Mouse (Mus musculus) thymus, adult 2 months (tissue): ENCODE measurements at regions not wholly inside any gene's neighbourhood (a gene's known extent, or its start where the extent isn't known, plus 50 kb on each side); places are given as distances from the start of the nearest gene placed in this dataset.

ENCODE experiments used
- DNase-seq: peaks from one replicate; pipeline ENCODE4 v3.0.0; 2021
- H3K27ac ChIP-seq: fragments of 200-500 bp; 2 replicates; pipeline ENCODE4 v1.5.1; 2012; ENCODE audit warnings: low read length, control low read depth; ENCODE audit not compliant: control insufficient read depth, insufficient read depth
- H3K27me3 ChIP-seq: fragments of 200-500 bp; 2 replicates; pipeline ENCODE4 v1.6.1; 2012; ENCODE audit warnings: mild to moderate bottlenecking, low read length, moderate library complexity, mixed read lengths; ENCODE audit not compliant: control insufficient read depth, insufficient read depth
- H3K36me3 ChIP-seq: fragments of 200-500 bp; 2 replicates; pipeline ENCODE4 v1.6.1; 2012; ENCODE audit warnings: mild to moderate bottlenecking, low read length, moderate library complexity; ENCODE audit not compliant: control insufficient read depth, insufficient read depth
- H3K4me1 ChIP-seq: fragments of 200-500 bp; replicated peaks from 2 replicates; pipeline ENCODE4 v1.6.1; 2012; ENCODE audit warnings: low read length; ENCODE audit not compliant: control insufficient read depth, insufficient read depth
- H3K4me3 ChIP-seq: fragments of 200-500 bp; 2 replicates; pipeline ENCODE4 v1.5.1; 2012; ENCODE audit warnings: mild to moderate bottlenecking, low read length, control low read depth, moderate library complexity; ENCODE audit not compliant: control insufficient read depth, insufficient read depth
- CTCF ChIP-seq: fragments of 200-500 bp; IDR thresholded peaks from 2 replicates; pipeline ENCODE4 v1.5.1; 2012; ENCODE audit warnings: mild to moderate bottlenecking, control low read depth, low read length, moderate library complexity, borderline replicate concordance; ENCODE audit not compliant: control insufficient read depth, poor library complexity, insufficient read depth; ENCODE audit errors: extremely low read depth
- POLR2A ChIP-seq: fragments of 200-500 bp; IDR thresholded peaks from 2 replicates; pipeline ENCODE4 v1.6.1; 2012; ENCODE audit warnings: mild to moderate bottlenecking, low read length, control low read depth, moderate library complexity; ENCODE audit not compliant: control insufficient read depth, poor library complexity, insufficient read depth; ENCODE audit errors: extremely low read depth
- whole genome bisulfite sequencing: fragments of 180-500 bp; shearing (Covaris S2); methylation state at CpG from one replicate; pipeline ENCODE4 v1.1.7; 2018; 5-methylcytosine and 5-hydroxymethylcytosine counted together

DNA sequence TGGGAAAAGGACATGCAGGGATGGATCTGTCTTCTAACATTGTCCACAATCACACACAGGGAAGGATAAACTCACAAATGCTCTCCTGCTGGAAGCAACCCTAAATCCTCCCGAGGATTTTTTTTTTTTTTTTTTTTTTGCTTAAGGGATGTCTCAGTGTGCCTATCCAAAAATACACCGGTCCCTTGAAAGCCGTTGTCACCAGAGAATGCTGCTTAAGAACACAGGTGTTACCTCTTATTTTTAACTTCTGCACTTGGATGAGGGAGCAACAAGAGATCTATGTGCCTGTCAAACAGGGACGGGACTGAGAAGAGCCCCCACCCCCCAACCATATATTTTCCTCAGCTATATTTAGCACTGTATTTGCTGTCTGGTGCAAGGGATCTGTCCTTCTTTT lies 375.8 kb downstream of the Tmem132b start:
- Histone ChIP-seq H3K36me3 (no peaks in the 10 kb centered on the region), H3K4me1 (no peaks in the 10 kb centered on the region), H3K27ac (no peak overlapping the region), H3K27me3 (no peaks in the 10 kb centered on the region), H3K4me3 (no peak overlapping the region)
- TF ChIP-seq POLR2A: no peak
- no peak for TF ChIP-seq CTCF
- 92% methylated on average over 4 of the region's 4 CpGs for WGBS
- no peak for DNase-seq

DNA sequence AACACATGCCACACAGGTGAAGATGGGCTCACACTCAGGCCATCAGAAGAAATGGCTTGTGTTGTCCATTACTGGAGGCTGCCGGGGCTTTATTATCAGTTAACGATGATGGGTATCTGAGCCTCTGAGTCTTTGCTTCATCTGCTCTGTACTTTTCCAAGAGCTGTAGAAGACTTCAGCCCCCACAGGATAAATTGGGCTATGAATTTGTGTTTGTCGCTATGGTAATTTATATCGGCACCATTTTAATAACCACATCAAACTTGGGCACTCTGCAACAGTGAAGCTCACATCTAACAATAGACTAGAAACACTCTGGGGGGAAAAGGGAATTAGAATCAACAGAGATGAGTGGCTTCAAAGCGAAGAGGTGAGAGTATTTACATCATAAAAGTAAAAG lies 376.3 kb downstream of the Tmem132b start:
- WGBS: 96% methylated on average over 5 of the region's 5 CpGs
- no peaks in the 10 kb centered on the region for H3K36me3 ChIP-seq
- H3K27ac ChIP-seq: no peak overlapping the region
- TF ChIP-seq CTCF: no peak
- no peak for TF ChIP-seq POLR2A
- no peaks in the 10 kb centered on the region for H3K4me1 ChIP-seq
- H3K27me3 ChIP-seq: no peaks in the 10 kb centered on the region
- no peak overlapping the region for H3K4me3 ChIP-seq
- DNase-seq: no peak

DNA sequence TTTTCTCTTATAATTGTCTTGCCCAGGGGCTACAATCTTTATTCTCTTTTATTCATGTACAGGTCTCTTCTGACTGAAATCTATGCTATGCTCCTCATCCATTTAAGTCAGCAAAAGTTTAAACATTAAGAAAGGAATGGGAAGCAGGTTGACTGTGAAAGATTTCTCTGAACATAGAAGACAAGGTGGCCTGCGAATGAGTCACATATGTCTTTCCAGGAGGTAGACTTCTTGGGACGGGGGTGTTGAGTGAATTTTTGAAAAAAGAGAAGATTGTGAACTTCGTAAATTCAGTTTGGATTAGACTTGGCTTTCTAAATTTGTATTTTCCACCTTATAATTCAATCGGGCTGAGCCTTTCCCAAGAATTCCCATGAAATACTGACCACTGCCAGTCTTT lies 384.3 kb downstream of the Tmem132b start:
- DNase-seq: no peak
- TF ChIP-seq POLR2A (no peak), CTCF (no peak)
- no peaks in the 10 kb centered on the region for H3K4me1 ChIP-seq
- H3K4me3 ChIP-seq: no peak overlapping the region
- 94% methylated on average over 4 of the region's 4 CpGs for WGBS
- H3K36me3 ChIP-seq: no peaks in the 10 kb centered on the region
- H3K27me3 ChIP-seq: no peaks in the 10 kb centered on the region
- no peak overlapping the region for H3K27ac ChIP-seq

DNA sequence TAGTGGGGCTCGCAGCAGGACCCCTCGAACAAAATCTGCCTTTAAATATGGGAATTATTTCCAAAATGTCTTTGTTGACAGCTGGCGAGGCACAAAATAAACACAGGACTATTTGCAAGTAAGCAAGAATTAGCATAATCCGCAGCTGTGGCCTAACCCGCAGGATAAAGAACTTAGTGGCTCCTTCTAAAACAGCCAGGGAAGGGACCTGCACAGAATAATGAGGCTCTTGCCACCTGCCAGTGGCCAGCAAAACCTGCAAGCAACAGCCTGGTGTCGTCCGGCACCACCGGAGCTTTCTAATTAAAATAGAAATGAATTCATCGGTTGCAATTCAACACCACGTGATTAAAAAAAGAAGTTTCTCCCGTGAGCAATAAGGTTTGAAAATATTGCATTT lies 389.4 kb downstream of the Tmem132b start:
- H3K27ac ChIP-seq: no peak overlapping the region
- TF ChIP-seq POLR2A (no peak), CTCF (no peak)
- 40% methylated on average over 11 of the region's 11 CpGs for WGBS
- no peak for DNase-seq
- H3K36me3 ChIP-seq: no peaks in the 10 kb centered on the region
- H3K27me3 ChIP-seq: no peaks in the 10 kb centered on the region
- H3K4me1 ChIP-seq: no peaks in the 10 kb centered on the region
- no peak overlapping the region for H3K4me3 ChIP-seq

DNA sequence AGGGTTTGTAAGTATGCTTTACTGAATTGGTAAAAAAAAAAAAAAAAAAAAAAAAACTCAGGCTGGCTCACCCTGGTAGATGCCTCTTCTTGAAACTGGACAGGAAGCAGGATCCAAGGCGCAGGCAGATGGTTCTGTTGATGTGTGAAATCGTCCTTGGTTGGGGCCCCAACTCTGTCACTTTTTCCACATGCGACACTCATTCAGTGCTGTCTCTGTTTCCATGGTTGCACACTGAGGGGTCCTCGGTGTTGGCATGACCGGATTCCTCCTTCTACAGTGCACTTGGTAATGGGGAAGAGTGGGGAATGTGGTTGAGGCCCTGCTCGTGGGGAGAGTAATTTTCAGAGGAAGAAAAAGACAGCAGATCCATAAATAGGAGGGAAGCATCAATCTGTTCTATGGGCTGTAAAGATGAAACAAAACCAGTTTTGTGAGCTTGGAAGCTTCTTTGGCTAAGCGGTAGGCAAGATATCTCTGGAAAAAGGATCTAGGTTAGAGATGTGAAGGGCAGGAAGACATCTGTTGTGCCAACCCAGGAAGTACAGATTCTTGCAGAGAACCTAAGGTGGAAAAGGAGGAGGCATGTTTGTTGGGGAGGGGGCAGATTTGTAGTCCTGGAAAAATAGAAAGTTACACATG lies 394.4 kb downstream of the Tmem132b start:
- TF ChIP-seq POLR2A: no peak
- no peak for TF ChIP-seq CTCF
- Histone ChIP-seq H3K27ac (no peak overlapping the region), H3K36me3 (no peaks in the 10 kb centered on the region), H3K27me3 (no peaks in the 10 kb centered on the region), H3K4me1 (no peaks in the 10 kb centered on the region), H3K4me3 (no peak overlapping the region)
- WGBS: 84% methylated on average over 7 of the region's 7 CpGs
- no peak for DNase-seq

DNA sequence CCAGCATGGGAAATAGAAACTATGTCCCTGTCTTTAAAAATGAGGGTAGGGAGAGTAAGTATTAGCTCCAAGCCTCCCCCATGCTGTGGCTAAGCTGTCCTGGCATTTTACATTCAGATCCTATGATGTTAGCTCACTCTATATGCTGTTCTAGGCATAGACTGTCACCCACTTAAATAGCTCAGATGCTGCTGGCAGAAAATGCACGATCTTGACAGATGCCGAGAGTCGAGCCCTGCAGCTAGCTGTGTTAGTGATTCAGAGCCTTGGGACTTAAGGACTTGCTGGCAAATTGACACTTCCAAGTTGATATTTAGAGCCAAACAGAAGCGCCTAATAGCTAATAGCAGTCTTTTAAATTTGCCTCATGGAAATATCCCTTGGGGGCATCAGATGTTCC lies 399.9 kb downstream of the Tmem132b start:
- no peaks in the 10 kb centered on the region for H3K36me3 ChIP-seq
- no peak overlapping the region for H3K27ac ChIP-seq
- TF ChIP-seq POLR2A: no peak
- TF ChIP-seq CTCF: no peak
- H3K27me3 ChIP-seq: no peaks in the 10 kb centered on the region
- DNase-seq: no peak
- H3K4me3 ChIP-seq: no peak overlapping the region
- 94% methylated on average over 4 of the region's 4 CpGs for WGBS
- H3K4me1 ChIP-seq: no peaks in the 10 kb centered on the region

DNA sequence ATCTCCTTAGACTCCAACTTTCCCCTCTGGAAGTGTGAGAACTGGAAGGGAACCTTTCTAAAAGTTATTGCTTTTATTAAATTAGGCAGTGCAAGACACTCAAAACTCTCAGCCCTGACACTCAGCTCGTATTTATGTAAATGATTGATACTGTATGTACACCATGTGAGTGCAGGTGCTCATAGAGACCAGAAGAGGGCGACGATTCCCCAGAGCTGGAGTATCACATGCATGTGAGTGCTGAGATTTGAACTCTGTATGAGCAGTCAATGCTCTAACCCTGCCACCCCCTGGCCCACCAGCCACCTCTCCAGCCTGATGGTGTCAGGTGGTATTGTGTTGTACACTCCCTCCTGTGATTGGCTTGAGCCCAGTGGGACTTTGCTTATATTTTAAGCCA lies 407.8 kb downstream of the Tmem132b start:
- Histone ChIP-seq H3K36me3 (no peaks in the 10 kb centered on the region), H3K27me3 (no peaks in the 10 kb centered on the region), H3K27ac (no peak overlapping the region), H3K4me3 (no peak overlapping the region), H3K4me1 (no peaks in the 10 kb centered on the region)
- TF ChIP-seq POLR2A (no peak), CTCF (no peak)
- WGBS: 89% methylated on average over 3 of the region's 3 CpGs
- DNase-seq: no peak
